Mouse (Mus musculus) erythroblast, embryonic 14.5 days (primary cell): Measurements from ENCODE around the gene Tram2. TPM values are rescaled to one million over a fixed set of nuclear protein-coding genes. Genes with fewer than 3 reads are reported as not detected.

ENCODE experiments used
- H3K27me3 ChIP-seq: 2 replicates; pipeline ENCODE4 v1.6.1; 2012; ENCODE audit warnings: inconsistent platforms; ENCODE audit not compliant: control insufficient read depth
- H3K36me3 ChIP-seq: 2 replicates; pipeline ENCODE4 v1.6.1; 2012; ENCODE audit warnings: mild to moderate bottlenecking, inconsistent platforms; ENCODE audit not compliant: control insufficient read depth
- H3K4me1 ChIP-seq: 2 replicates; pipeline ENCODE4 v1.6.1; 2012; ENCODE audit warnings: inconsistent platforms; ENCODE audit not compliant: control insufficient read depth
- H3K4me3 ChIP-seq: replicated peaks from 2 replicates; pipeline ENCODE3; 2012; ENCODE audit warnings: moderate library complexity, mild to moderate bottlenecking, inconsistent platforms
- H3K9me3 ChIP-seq: 2 replicates; pipeline ENCODE4 v1.6.1; 2012; ENCODE audit warnings: low read length, inconsistent platforms, mixed read lengths; ENCODE audit not compliant: control insufficient read depth
- GATA1 ChIP-seq: IDR thresholded peaks from 2 replicates; pipeline ENCODE4 v1.6.1; 2012; ENCODE audit warnings: low read length, inconsistent platforms, mixed read lengths
- TAL1 ChIP-seq: IDR thresholded peaks from 3 replicates; pipeline ENCODE4 v1.6.1; 2012; ENCODE audit warnings: low read length, inconsistent platforms, mixed read lengths
- polyA plus RNA-seq: library from polyadenylated mRNA; stranded (reverse); fragments of >175 nt; gene quantifications from 2 replicates; pipeline ENCODE4 v1.2.3, GENCODE M21; 2012

The Tram2 gene
- polyA plus RNA-seq, 1 experiment = not detected

GRCm38 (mm10) chr1:20973389-20973788, 105.6 kb downstream of the Tram2 start:
- H3K4me1 ChIP-seq = no peaks in the 10 kb centered on the region
- H3K27me3 ChIP-seq = no peaks in the 10 kb centered on the region
- H3K9me3 ChIP-seq = no peaks in the 10 kb centered on the region
- H3K36me3 ChIP-seq = no peaks in the 10 kb centered on the region
- H3K4me3 ChIP-seq = no peak overlapping the region
- TF ChIP-seq TAL1 (no peak), GATA1 (no peak)

GRCm38 (mm10) chr1:20969642-20970041, 109.4 kb downstream of the Tram2 start:
- TF ChIP-seq GATA1 = no peak
- no peak for TF ChIP-seq TAL1
- Histone ChIP-seq H3K27me3 (no peaks in the 10 kb centered on the region), H3K4me1 (no peaks in the 10 kb centered on the region), H3K36me3 (no peaks in the 10 kb centered on the region), H3K4me3 (no peak overlapping the region), H3K9me3 (no peaks in the 10 kb centered on the region)

GRCm38 (mm10) chr1:20954876-20955275, 124.2 kb downstream of the Tram2 start:
- H3K4me3 ChIP-seq = no peak overlapping the region
- no peaks in the 10 kb centered on the region for H3K27me3 ChIP-seq
- TF ChIP-seq TAL1 (no peak), GATA1 (no peak)
- H3K4me1 ChIP-seq = peaks cover 12% of the 10 kb centered on the region
- no peaks in the 10 kb centered on the region for H3K9me3 ChIP-seq
- no peaks in the 10 kb centered on the region for H3K36me3 ChIP-seq

GRCm38 (mm10) chr1:20951799-20952198, 127.2 kb downstream of the Tram2 start:
- Histone ChIP-seq H3K4me1 (peaks cover 12% of the 10 kb centered on the region), H3K36me3 (no peaks in the 10 kb centered on the region), H3K4me3 (peak overlapping the region; percentile 60), H3K27me3 (no peaks in the 10 kb centered on the region), H3K9me3 (no peaks in the 10 kb centered on the region)
- TF ChIP-seq TAL1 (no peak), GATA1 (no peak)

GRCm38 (mm10) chr1:20951300-20951763, 127.7 kb downstream of the Tram2 start, which contains the start of gene Efhc1:
Efhc1 (plus strand) TSS chr1:20951626.
- Histone ChIP-seq H3K4me3 (peak within 1 kb of the TSS; percentile 60), H3K27me3 (no peaks in the 10 kb centered on the region), H3K9me3 (no peaks in the 10 kb centered on the region), H3K36me3 (no peaks in the 10 kb centered on the region), H3K4me1 (peaks cover 12% of the 10 kb centered on the region)
- TF ChIP-seq TAL1 = no peak

Other genes with a start within 250 kb of the Tram2 start
- gene Paqr8, start 188.6 kb downstream of the Tram2 start, polyA plus RNA-seq = 0.01 TPM in 1 of 2 replicates, not detected in the other
- gene Efhc1, start 127.6 kb downstream of the Tram2 start, polyA plus RNA-seq = not detected in 2 replicates
- gene Tmem14a, start 139.3 kb upstream of the Tram2 start, polyA plus RNA-seq = 0.06 TPM in 1 of 2 replicates, not detected in the other
- gene Gsta3, start 161.4 kb upstream of the Tram2 start, polyA plus RNA-seq = 0.02 TPM in 1 of 2 replicates, not detected in the other